Mouse (Mus musculus) CH12.LX (cell line): ENCODE data around the gene Sergef. TPM values are rescaled to one million over a fixed set of nuclear protein-coding genes. Genes with fewer than 3 reads are reported as not detected.

ENCODE experiments used
- DNase-seq: peaks from one replicate; pipeline ENCODE4 v3.0.0-alpha.2; 2013; ENCODE audit errors: extremely low read depth
- H3K27ac ChIP-seq: 2 replicates; pipeline ENCODE4 v1.5.1; 2012; ENCODE audit warnings: low read depth, mild to moderate bottlenecking, control low read depth, moderate library complexity; ENCODE audit not compliant: insufficient read depth
- H3K27me3 ChIP-seq: replicated peaks from 2 replicates; pipeline ENCODE3; 2012; ENCODE audit warnings: inconsistent platforms
- H3K36me3 ChIP-seq, 2 experiments: replicated peaks in 1 of 2; 2 replicates each; pipeline versions ENCODE3 to v1.6.1; 2012; ENCODE audit warnings: inconsistent platforms in 1 of 2, low read length in 1 of 2, mild to moderate bottlenecking in 1 of 2, mixed read lengths in 1 of 2, moderate library complexity in 1 of 2; ENCODE audit not compliant: control insufficient read depth in 1 of 2, insufficient read depth in 1 of 2
- H3K4me1 ChIP-seq, 2 experiments: 2 replicates each; pipeline ENCODE4 v1.6.1; 2012; ENCODE audit warnings: inconsistent platforms in 1 of 2, moderate library complexity in 1 of 2; ENCODE audit not compliant: insufficient read depth in 2 of 2, control insufficient read depth in 1 of 2
- H3K4me2 ChIP-seq: 2 replicates; pipeline ENCODE4 v1.6.1; 2012; ENCODE audit warnings: low read depth, mild to moderate bottlenecking, control low read depth; ENCODE audit not compliant: poor library complexity, insufficient read depth, severe bottlenecking
- H3K4me3 ChIP-seq, 3 experiments: fragments of 150-350 bp in 1 of 3; sonication (generic) in 1 of 3; replicated peaks in 1 of 3; 2 replicates each; pipeline versions ENCODE3 to v1.5.1; 2011 to 2012; ENCODE audit warnings: low read depth in 2 of 3, low read length in 2 of 3, mild to moderate bottlenecking in 2 of 3, moderate library complexity in 2 of 3, control low read depth in 1 of 3, improper control_type of control experiment in 1 of 3, inconsistent platforms in 1 of 3, mixed read lengths in 1 of 3; ENCODE audit not compliant: poor library complexity in 1 of 3
- H3K79me2 ChIP-seq: replicated peaks from 2 replicates; pipeline ENCODE4 v1.6.1; 2012; ENCODE audit warnings: mild to moderate bottlenecking, moderate library complexity; ENCODE audit not compliant: control insufficient read depth, poor library complexity, insufficient read depth, severe bottlenecking; ENCODE audit errors: extremely low read depth
- H3K9ac ChIP-seq: 2 replicates; pipeline ENCODE4 v1.6.1; 2012; ENCODE audit warnings: low read depth, mild to moderate bottlenecking, control low read depth, moderate library complexity; ENCODE audit not compliant: insufficient read depth
- H3K9me3 ChIP-seq: replicated peaks from 2 replicates; pipeline ENCODE3; 2012; ENCODE audit warnings: low read length, inconsistent platforms, mixed read lengths
- BHLHE40 ChIP-seq: IDR thresholded peaks from 2 replicates; pipeline ENCODE4 v1.6.1; 2011; ENCODE audit warnings: mild to moderate bottlenecking, low read depth, low read length, improper control_type of control experiment
- ELF1 ChIP-seq: IDR thresholded peaks from 2 replicates; pipeline ENCODE4 v1.6.1; 2014; ENCODE audit warnings: low read depth, mild to moderate bottlenecking, inconsistent platforms, low read length, improper control_type of control experiment
- EP300 ChIP-seq: IDR thresholded peaks from 2 replicates; pipeline ENCODE4 v1.6.1; 2011; ENCODE audit warnings: low read length, improper control_type of control experiment
- ETS1 ChIP-seq: conservative IDR thresholded peaks from 2 replicates; pipeline ENCODE4 v1.6.1; 2012; ENCODE audit warnings: low read depth, mild to moderate bottlenecking, inconsistent platforms, low read length, improper control_type of control experiment, moderate library complexity
- GABPA ChIP-seq: IDR thresholded peaks from 2 replicates; pipeline ENCODE4 v1.6.1; 2012; ENCODE audit warnings: low read depth, low read length, improper control_type of control experiment, inconsistent platforms; ENCODE audit not compliant: insufficient replicate concordance
- MAFK ChIP-seq: IDR thresholded peaks from 2 replicates; pipeline ENCODE4 v1.6.1; 2011; ENCODE audit warnings: low read length, improper control_type of control experiment; ENCODE audit not compliant: insufficient replicate concordance
- MAX ChIP-seq: IDR thresholded peaks from 2 replicates; pipeline ENCODE4 v1.6.1; 2011; ENCODE audit warnings: low read length, improper control_type of control experiment
- MAZ ChIP-seq: IDR thresholded peaks from 2 replicates; pipeline ENCODE4 v1.6.1; 2012; ENCODE audit warnings: low read depth, mild to moderate bottlenecking, inconsistent platforms, low read length, improper control_type of control experiment, moderate library complexity
- MEF2A ChIP-seq: IDR thresholded peaks from 2 replicates; pipeline ENCODE4 v1.6.1; 2014; ENCODE audit warnings: low read depth, mild to moderate bottlenecking, inconsistent platforms, low read length, improper control_type of control experiment, borderline replicate concordance
- MXI1 ChIP-seq: IDR thresholded peaks from 2 replicates; pipeline ENCODE4 v1.6.1; 2011; ENCODE audit warnings: mild to moderate bottlenecking, low read depth, low read length, improper control_type of control experiment
- MYC ChIP-seq: IDR thresholded peaks from 2 replicates; pipeline ENCODE4 v1.6.1; 2011; ENCODE audit warnings: low read depth, mild to moderate bottlenecking, improper control_type of control experiment, low read length
- NELFE ChIP-seq: IDR thresholded peaks from 2 replicates; pipeline ENCODE4 v1.6.1; 2011; ENCODE audit warnings: low read depth, low read length, improper control_type of control experiment
- NRF1 ChIP-seq: IDR thresholded peaks from 2 replicates; pipeline ENCODE4 v1.6.1; 2014; ENCODE audit warnings: low read depth, mild to moderate bottlenecking, inconsistent platforms, low read length, improper control_type of control experiment, moderate library complexity
- PAX5 ChIP-seq: IDR thresholded peaks from 2 replicates; pipeline ENCODE4 v1.6.1; 2012; ENCODE audit warnings: low read length, inconsistent platforms, mixed read lengths
- POLR2A ChIP-seq: IDR thresholded peaks from 2 replicates; pipeline ENCODE4 v1.6.1; 2011; ENCODE audit warnings: low read depth, mild to moderate bottlenecking, improper control_type of control experiment, low read length
- RAD21 ChIP-seq: IDR thresholded peaks from 2 replicates; pipeline ENCODE4 v1.6.1; 2011; ENCODE audit warnings: low read depth, mild to moderate bottlenecking, low read length, improper control_type of control experiment, moderate library complexity
- RCOR1 ChIP-seq: conservative IDR thresholded peaks from 2 replicates; pipeline ENCODE4 v1.6.1; 2012; ENCODE audit warnings: low read depth, mild to moderate bottlenecking, inconsistent platforms, low read length, improper control_type of control experiment
- SIN3A ChIP-seq: IDR thresholded peaks from 2 replicates; pipeline ENCODE4 v1.6.1; 2012; ENCODE audit warnings: low read length, improper control_type of control experiment, inconsistent platforms
- TCF12 ChIP-seq: IDR thresholded peaks from 2 replicates; pipeline ENCODE4 v1.6.1; 2014; ENCODE audit warnings: low read depth, mild to moderate bottlenecking, inconsistent platforms, low read length, improper control_type of control experiment
- UBTF ChIP-seq: IDR thresholded peaks from 2 replicates; pipeline ENCODE4 v1.6.1; 2012; ENCODE audit warnings: low read depth, mild to moderate bottlenecking, inconsistent platforms, low read length, improper control_type of control experiment, moderate library complexity
- ZC3H11A ChIP-seq: IDR thresholded peaks from 2 replicates; pipeline ENCODE4 v1.6.1; 2012; ENCODE audit warnings: low read depth, mild to moderate bottlenecking, inconsistent platforms, low read length, improper control_type of control experiment
- ZMIZ1 ChIP-seq: IDR thresholded peaks from 2 replicates; pipeline ENCODE4 v1.6.1; 2012; ENCODE audit warnings: low read depth, mild to moderate bottlenecking, inconsistent platforms, low read length, improper control_type of control experiment
- dilution Hi-C: fragments of 300-500 bp; cut with MboI; formaldehyde crosslinking; loops from 2 replicates; pipeline ENCODE4 v1.14.3; 2020; ENCODE audit warnings: low sequenced_read_pairs; ENCODE audit not compliant: extremely low pct_unique_long_range_greater_than_20kb, extremely low pct_ligation_motif_present
- in situ Hi-C: fragments of 300-500 bp; cut with MboI; formaldehyde crosslinking; loops from 3 replicates; pipeline ENCODE4 v1.14.3; 2019; ENCODE audit warnings: low sequenced_read_pairs, low pct_ligation_motif_present, low pct_unique_long_range_greater_than_20kb, mixed read lengths
- polyA plus RNA-seq: library from polyadenylated mRNA; unstranded; fragments of >175 nt; gene quantifications from 2 replicates; pipeline ENCODE4 v1.2.1, GENCODE M21; 2012; ENCODE audit warnings: low read depth; ENCODE audit not compliant: insufficient read length
- total RNA-seq, 2 experiments: library from RNA; depleted of rRNA; stranded (reverse); fragments of 300-350 nt in 1 of 2; fragments of >200 nt in 1 of 2; gene quantifications; 2 replicates each; pipeline ENCODE4 v1.2.3; 2012 to 2014

Sergef gene
- total and polyA plus RNA-seq, 3 experiments: 13.0 to 18.0 (median 14.1) TPM

GRCm38 (mm10) chr7:46529259-46529658 is 110.3 kb downstream of the Sergef start:
- no peak for DNase-seq
- TF ChIP-seq POLR2A: no peak
- no peak for TF ChIP-seq ELF1
- TF ChIP-seq MAFK: no peak
- no peak for TF ChIP-seq MXI1
- TF ChIP-seq MAZ: no peak
- no peak for TF ChIP-seq ZMIZ1
- no peak for TF ChIP-seq NRF1
- TF ChIP-seq PAX5: no peak
- TF ChIP-seq TCF12: no peak
- Histone ChIP-seq H3K4me3 (no peak overlapping the region), H3K27me3 (no peaks in the 10 kb centered on the region), H3K9ac (no peak overlapping the region), H3K36me3 (peaks cover 0 to 19% of the 10 kb centered on the region in 2 experiments), H3K4me2 (no peak overlapping the region), H3K79me2 (no peaks in the 10 kb centered on the region), H3K27ac (no peak overlapping the region), H3K4me1 (peaks cover 8 to 23% of the 10 kb centered on the region in 2 experiments), H3K9me3 (no peaks in the 10 kb centered on the region)
- in situ Hi-C loops: no loop called here
- dilution Hi-C loops: no loop called here

- H3K9me3 ChIP-seq: no peaks in the 10 kb centered on the region
- H3K4me1 ChIP-seq: peaks cover 6 to 30% of the 10 kb centered on the region in 2 experiments
- no peak overlapping the region for H3K4me2 ChIP-seq
- H3K4me3 ChIP-seq: no peak overlapping the region
- DNase-seq: no peak
- H3K27ac ChIP-seq: no peak overlapping the region
- H3K36me3 ChIP-seq: peaks cover 0 to 10% of the 10 kb centered on the region in 2 experiments
- dilution Hi-C loops: no loop called here
- no peaks in the 10 kb centered on the region for H3K27me3 ChIP-seq
- no peaks in the 10 kb centered on the region for H3K79me2 ChIP-seq
- H3K9ac ChIP-seq: no peak overlapping the region
- in situ Hi-C loops: no loop called here
- TF ChIP-seq MAZ: no peak
- no peak for TF ChIP-seq SIN3A
- TF ChIP-seq ETS1: no peak
- no peak for TF ChIP-seq RAD21
- no peak for TF ChIP-seq GABPA
- TF ChIP-seq MEF2A: no peak
- TF ChIP-seq MAFK: no peak
- no peak for TF ChIP-seq UBTF
- TF ChIP-seq RCOR1: no peak
- no peak for TF ChIP-seq BHLHE40
- no peak for TF ChIP-seq ZC3H11A
- no peak for TF ChIP-seq MYC
- no peak for TF ChIP-seq EP300
- TF ChIP-seq MAX: no peak
- TF ChIP-seq NELFE: no peak
- no peak for TF ChIP-seq POLR2A
- no peak for TF ChIP-seq PAX5
These were observed 112.9 kb downstream of the Sergef start for GRCm38 (mm10) chr7:46526665-46527154.
